Mouse (Mus musculus) gastrocnemius, postnatal 25 days (tissue): Measurements from ENCODE around the gene Rabl6. TPM values are rescaled to one million over a fixed set of nuclear protein-coding genes. Genes with fewer than 3 reads are reported as not detected.
"Not testable (repeated sequence)": the region's sequence is repeated elsewhere in the genome, so short reads cannot be mapped to it uniquely, and the experiment has no call there.

Experiments used
- DNase-seq: peaks from one replicate; pipeline ENCODE4 v3.0.0; 2022
- total RNA-seq, 2 experiments: library from RNA; stranded (reverse); gene quantifications; 1 replicate in 1 of 2; 2 replicates in 1 of 2; pipeline ENCODE4 v1.2.3; 2021

Gene Rabl6
- total RNA-seq, 2 experiments from 2014 or later = 63.5 to 67.8 TPM

- no peak for DNase-seq
Observed at GRCm38 (mm10) chr2:25575432-25576027, 32.8 kb downstream of the Rabl6 start.

GRCm38 (mm10) chr2:25574579-25575431 is 33.5 kb downstream of the Rabl6 start, which contains the start of the genes Mamdc4 and Phpt1:
Mamdc4 (minus strand) TSS chr2:25574845.
Phpt1 (minus strand) TSS chr2:25575224.
- DNase-seq = peak; percentile 96

GRCm38 (mm10) chr2:25574136-25574535 is 34.2 kb downstream of the Rabl6 start:
- DNase-seq = no peak

GRCm38 (mm10) chr2:25573068-25573467 is 35.3 kb downstream of the Rabl6 start:
- no peak for DNase-seq

GRCm38 (mm10) chr2:25571221-25571620 is 37.1 kb downstream of the Rabl6 start:
- no peak for DNase-seq

- no peak for DNase-seq
Observed at GRCm38 (mm10) chr2:25569323-25569722, 39.0 kb downstream of the Rabl6 start.

GRCm38 (mm10) chr2:25568473-25569019 is 39.8 kb downstream of the Rabl6 start:
- no peak for DNase-seq

- no peak for DNase-seq
Observed at GRCm38 (mm10) chr2:25566558-25566957, 41.8 kb downstream of the Rabl6 start.

GRCm38 (mm10) chr2:25565741-25566140 is 42.6 kb downstream of the Rabl6 start:
- DNase-seq = no peak

- no peak for DNase-seq
Observed at GRCm38 (mm10) chr2:25561946-25562345, 46.4 kb downstream of the Rabl6 start.

GRCm38 (mm10) chr2:25560551-25560950 is 47.8 kb downstream of the Rabl6 start:
- no peak for DNase-seq

- no peak for DNase-seq
Observed at GRCm38 (mm10) chr2:25558774-25559173, 49.5 kb downstream of the Rabl6 start.

GRCm38 (mm10) chr2:25557964-25558360 is 50.4 kb downstream of the Rabl6 start:
- DNase-seq = no peak

- peak; percentile 95 for DNase-seq
Observed at GRCm38 (mm10) chr2:25557221-25557963, 50.9 kb downstream of the Rabl6 start, which contains the start of gene Edf1. Edf1 (plus strand) TSS chr2:25557847.

- no peak for DNase-seq
Observed at GRCm38 (mm10) chr2:25556296-25556695, 52.0 kb downstream of the Rabl6 start.

- not testable (repeated sequence) for DNase-seq
Observed at GRCm38 (mm10) chr2:25555479-25555878, 52.8 kb downstream of the Rabl6 start.

GRCm38 (mm10) chr2:25553171-25553786 is 55.0 kb downstream of the Rabl6 start:
- not testable (repeated sequence) for DNase-seq

- no peak for DNase-seq
Observed at GRCm38 (mm10) chr2:25551186-25551585, 57.1 kb downstream of the Rabl6 start.

- DNase-seq = peak; percentile 47
Observed at GRCm38 (mm10) chr2:25549021-25549991, 59.0 kb downstream of the Rabl6 start.

GRCm38 (mm10) chr2:25546811-25547491 is 61.4 kb downstream of the Rabl6 start, which contains the start of gene Traf2:
Traf2 (minus strand) TSS chr2:25546940.
- peak; percentile 99 for DNase-seq
